Mouse (Mus musculus) heart, embryonic 10.5 days (tissue): ENCODE data around the gene Mga. TPM values are rescaled to one million over a fixed set of nuclear protein-coding genes. Genes with fewer than 3 reads are reported as not detected.

Source experiments
- DNase-seq: peaks from one replicate; pipeline ENCODE4 v3.0.0-alpha.2; 2017; ENCODE audit warnings: low spot score
- H3K27ac ChIP-seq: fragments of 300-500 bp; sonication (generic); 2 replicates; pipeline ENCODE4 v1.5.1; 2016; ENCODE audit warnings: mild to moderate bottlenecking
- H3K27me3 ChIP-seq: fragments of 300-500 bp; sonication (generic); 2 replicates; pipeline ENCODE4 v1.6.1; 2016; ENCODE audit warnings: mild to moderate bottlenecking; ENCODE audit not compliant: poor library complexity, insufficient read depth, severe bottlenecking
- H3K36me3 ChIP-seq: fragments of 300-500 bp; sonication (generic); 2 replicates; pipeline ENCODE4 v1.6.1; 2016; ENCODE audit warnings: mild to moderate bottlenecking, moderate library complexity
- H3K4me1 ChIP-seq: fragments of 300-500 bp; sonication (generic); 2 replicates; pipeline ENCODE4 v1.6.1; 2016; ENCODE audit warnings: mild to moderate bottlenecking
- H3K4me3 ChIP-seq: fragments of 300-500 bp; sonication (generic); 2 replicates; pipeline ENCODE4 v1.5.1; 2016; ENCODE audit warnings: mild to moderate bottlenecking, moderate library complexity
- H3K9me3 ChIP-seq: fragments of 300-500 bp; sonication (generic); 2 replicates; pipeline ENCODE4 v1.6.1; 2016; ENCODE audit warnings: mild to moderate bottlenecking, moderate library complexity
- WGBS: fragments of 180-500 bp; shearing (Covaris S2); methylation state at CpG from one replicate; pipeline ENCODE4 v1.1.7; 2016; 5-methylcytosine and 5-hydroxymethylcytosine counted together
- microRNA-seq: library from miRNA; unstranded; fragments of <30 nt; microRNA quantifications from one replicate; pipeline ENCODE4, GENCODE M21; 2017
- polyA plus RNA-seq: library from polyadenylated mRNA; unstranded; fragments of >200 nt; fragmentation: Nextera tagmentation; extraction: Ambion mirVana; gene quantifications from 2 replicates; pipeline ENCODE4 v1.2.1, GENCODE M21; 2016

The Mga gene
- polyA plus RNA-seq, 1 experiment from 2014 or later = 24.2 TPM

GRCm38 (mm10) chr2:120012924-120013323 lies 115.9 kb downstream of the Mga start:
- Histone ChIP-seq H3K36me3 (peaks cover 24% of the 10 kb centered on the region), H3K4me1 (peaks cover 13% of the 10 kb centered on the region), H3K4me3 (no peak overlapping the region), H3K9me3 (no peaks in the 10 kb centered on the region), H3K27me3 (no peaks in the 10 kb centered on the region), H3K27ac (no peak overlapping the region)
- 45% methylated on average over 13 of the region's 13 CpGs for WGBS
- no peak for DNase-seq

DNA sequence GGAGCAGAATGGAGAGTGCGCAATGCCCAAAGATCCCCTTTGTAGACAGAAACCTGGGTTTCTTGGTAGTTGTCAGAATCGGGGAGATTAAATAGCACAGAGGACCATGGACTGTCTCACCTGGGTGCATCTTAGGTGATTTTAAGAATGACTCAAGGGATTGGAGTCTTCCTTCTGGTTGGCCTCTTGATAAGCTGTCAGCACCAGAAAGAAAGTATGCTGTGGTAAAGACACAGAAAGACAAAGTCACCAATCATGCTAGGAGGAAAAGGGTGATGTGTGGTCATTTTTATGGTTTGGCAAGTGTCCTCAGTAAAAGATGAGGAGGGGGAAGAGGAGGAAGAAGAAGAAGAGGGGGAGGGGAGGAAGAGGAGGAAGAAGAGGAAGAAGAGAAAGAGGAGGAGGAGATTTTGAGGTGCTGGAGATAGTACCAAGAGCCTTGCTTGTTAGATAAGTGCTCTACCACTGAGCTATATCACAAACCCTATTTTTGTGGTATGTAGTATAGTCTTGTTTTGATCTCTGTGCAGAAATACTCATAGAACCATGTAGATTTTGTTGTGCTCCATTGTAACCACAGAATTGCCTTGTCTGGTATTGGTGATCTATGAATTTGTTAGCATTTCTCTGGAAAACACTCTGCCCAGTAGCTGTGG lies 116.9 kb downstream of the Mga start:
- Histone ChIP-seq H3K9me3 (no peaks in the 10 kb centered on the region), H3K4me1 (peaks cover 8% of the 10 kb centered on the region), H3K27ac (no peak overlapping the region), H3K27me3 (no peaks in the 10 kb centered on the region), H3K4me3 (no peak overlapping the region), H3K36me3 (peaks cover 34% of the 10 kb centered on the region)
- no peak for DNase-seq
- WGBS = 90% methylated on average over 2 of the region's 2 CpGs

DNA sequence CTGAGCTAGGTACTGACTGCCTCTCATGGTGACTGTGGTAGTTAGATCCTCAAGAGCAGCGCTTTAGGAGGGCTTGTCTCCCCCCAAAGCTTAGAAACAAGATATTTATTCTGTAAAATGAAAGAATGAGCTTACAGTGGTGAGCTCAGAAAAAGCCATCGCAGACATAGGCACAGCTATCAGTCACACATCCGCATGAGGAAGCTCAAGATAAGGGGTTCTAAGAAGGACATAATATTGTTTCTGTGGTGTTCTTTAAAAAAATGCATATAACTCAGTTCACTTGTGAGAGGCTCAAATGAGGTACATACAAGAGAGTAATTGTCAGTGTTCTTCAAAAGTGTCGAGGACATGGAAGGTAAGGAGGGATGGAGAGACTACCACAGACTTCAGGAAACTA lies 118.9 kb downstream of the Mga start:
- Histone ChIP-seq H3K4me3 (no peak overlapping the region), H3K27ac (no peak overlapping the region), H3K27me3 (no peaks in the 10 kb centered on the region), H3K4me1 (peaks cover 8% of the 10 kb centered on the region), H3K36me3 (peaks cover 53% of the 10 kb centered on the region), H3K9me3 (no peaks in the 10 kb centered on the region)
- DNase-seq = no peak
- WGBS = 86% methylated on average over 4 of the region's 4 CpGs

DNA sequence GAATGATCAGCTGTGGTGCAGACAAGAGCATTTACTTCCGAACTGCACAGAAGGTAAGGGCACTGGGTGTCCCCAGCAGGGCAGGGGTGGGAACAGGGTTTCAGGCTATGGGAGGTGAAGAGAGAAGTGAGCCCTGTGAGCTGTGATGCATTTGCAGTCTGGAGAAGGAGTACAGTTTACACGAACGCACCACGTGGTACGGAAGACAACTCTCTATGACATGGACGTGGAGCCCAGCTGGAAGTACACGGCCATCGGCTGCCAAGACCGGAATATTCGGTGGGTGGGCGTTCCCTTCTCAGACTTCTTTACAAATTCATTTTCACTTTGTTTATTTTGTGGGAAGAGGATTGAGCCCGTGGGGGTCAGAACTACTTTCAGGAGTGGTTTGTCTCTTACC lies 120.6 kb downstream of the Mga start:
- no peak overlapping the region for H3K4me3 ChIP-seq
- H3K4me1 ChIP-seq = peaks cover 7% of the 10 kb centered on the region
- no peak overlapping the region for H3K27ac ChIP-seq
- no peaks in the 10 kb centered on the region for H3K27me3 ChIP-seq
- WGBS = 90% methylated on average over 12 of the region's 12 CpGs
- DNase-seq = no peak
- H3K9me3 ChIP-seq = no peaks in the 10 kb centered on the region
- peaks cover 70% of the 10 kb centered on the region for H3K36me3 ChIP-seq

Small RNA genes within 50 kb of the gene (microRNA-seq; reads per million reads assigned to microRNA genes)
- gene Mir7665 = not detected

Other genes with a start within 250 kb of the Mga start
- gene Ndufaf1, start 234.4 kb upstream of the Mga start, polyA plus RNA-seq = 58.3 and 65.4 TPM in 2 replicates
- gene Rtf1, start 222.2 kb upstream of the Mga start, polyA plus RNA-seq = 26.4 and 37.4 TPM in 2 replicates
- gene Itpka, start 154.9 kb upstream of the Mga start, polyA plus RNA-seq = 2.7 and 3.1 TPM in 2 replicates
- 0.10 and 0.13 TPM in 2 replicates for gene Ltk, start 136.8 kb upstream of the Mga start, polyA plus RNA-seq
- gene Rpap1, start 109.7 kb upstream of the Mga start, polyA plus RNA-seq = 31.4 and 32.0 TPM in 2 replicates
- 8.9 and 11.6 TPM in 2 replicates for gene Tyro3, start 99.5 kb upstream of the Mga start, polyA plus RNA-seq
- 1.8 and 2.8 TPM in 2 replicates for gene Mapkbp1, start 75.5 kb downstream of the Mga start, polyA plus RNA-seq
- gene Jmjd7, start 130.3 kb downstream of the Mga start, polyA plus RNA-seq = 16.8 and 17.6 TPM in 2 replicates
- 2.6 and 5.5 TPM in 2 replicates for gene Gm28042, start 130.3 kb downstream of the Mga start, polyA plus RNA-seq
- gene Pla2g4b, start 136.2 kb downstream of the Mga start, polyA plus RNA-seq = 2.6 TPM in 2 replicates